Mouse (Mus musculus) brain, embryonic 14.5 days (tissue): ENCODE data around the gene Med27.

Source experiments
- CTCF ChIP-seq: fragments of 200-500 bp; IDR thresholded peaks from 2 replicates; pipeline ENCODE4 v1.5.1; 2012; ENCODE audit warnings: inconsistent platforms, mild to moderate bottlenecking, moderate library complexity, borderline replicate concordance; ENCODE audit not compliant: insufficient read depth, insufficient read length; ENCODE audit errors: extremely low read depth
- POLR2A ChIP-seq: fragments of 200-500 bp; IDR thresholded peaks from 2 replicates; pipeline ENCODE4 v1.6.1; 2012; ENCODE audit warnings: mild to moderate bottlenecking, inconsistent platforms, borderline replicate concordance; ENCODE audit not compliant: poor library complexity, insufficient read depth, insufficient read length, severe bottlenecking; ENCODE audit errors: extremely low read depth

DNA sequence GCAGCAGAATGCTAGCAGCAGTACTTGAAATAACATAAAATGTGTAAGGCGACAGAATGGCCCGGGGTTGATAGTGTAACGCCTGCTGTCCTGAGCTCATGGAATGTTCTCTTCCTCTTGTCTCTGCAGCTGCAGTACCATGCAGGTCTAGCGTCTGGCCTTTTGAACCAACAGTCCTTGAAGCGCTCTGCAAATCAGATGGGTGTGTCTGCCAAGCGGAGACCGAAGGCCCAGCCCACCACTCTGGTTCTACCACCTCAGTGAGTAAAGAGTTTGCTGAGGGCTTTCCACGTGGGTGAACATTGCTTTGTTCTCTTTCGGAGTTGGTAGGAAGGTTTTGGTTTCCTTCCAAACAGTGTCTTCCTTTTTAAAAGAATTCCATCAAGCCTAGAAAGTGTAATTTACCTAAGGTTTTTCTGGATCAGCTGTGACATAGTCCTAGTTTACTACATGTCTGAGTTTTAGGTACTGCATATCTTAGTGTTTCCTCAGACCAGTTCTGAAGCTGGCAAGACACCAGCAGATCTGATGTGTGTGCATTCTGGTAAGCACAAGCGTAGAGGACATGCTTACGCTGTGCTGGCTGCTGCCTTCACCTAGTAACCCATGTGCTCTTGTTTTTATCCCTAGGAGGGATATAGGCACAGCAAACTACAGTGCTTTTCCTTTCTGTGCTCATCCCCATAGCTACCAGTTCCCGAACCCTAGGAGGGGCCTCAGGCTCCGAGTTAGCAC lies 66.8 kb downstream of the Med27 start:
- TF ChIP-seq POLR2A: no peak
- TF ChIP-seq CTCF: no peak
